ENCODE assay signal across 8 mouse cellular contexts in the genomic region with DNA sequence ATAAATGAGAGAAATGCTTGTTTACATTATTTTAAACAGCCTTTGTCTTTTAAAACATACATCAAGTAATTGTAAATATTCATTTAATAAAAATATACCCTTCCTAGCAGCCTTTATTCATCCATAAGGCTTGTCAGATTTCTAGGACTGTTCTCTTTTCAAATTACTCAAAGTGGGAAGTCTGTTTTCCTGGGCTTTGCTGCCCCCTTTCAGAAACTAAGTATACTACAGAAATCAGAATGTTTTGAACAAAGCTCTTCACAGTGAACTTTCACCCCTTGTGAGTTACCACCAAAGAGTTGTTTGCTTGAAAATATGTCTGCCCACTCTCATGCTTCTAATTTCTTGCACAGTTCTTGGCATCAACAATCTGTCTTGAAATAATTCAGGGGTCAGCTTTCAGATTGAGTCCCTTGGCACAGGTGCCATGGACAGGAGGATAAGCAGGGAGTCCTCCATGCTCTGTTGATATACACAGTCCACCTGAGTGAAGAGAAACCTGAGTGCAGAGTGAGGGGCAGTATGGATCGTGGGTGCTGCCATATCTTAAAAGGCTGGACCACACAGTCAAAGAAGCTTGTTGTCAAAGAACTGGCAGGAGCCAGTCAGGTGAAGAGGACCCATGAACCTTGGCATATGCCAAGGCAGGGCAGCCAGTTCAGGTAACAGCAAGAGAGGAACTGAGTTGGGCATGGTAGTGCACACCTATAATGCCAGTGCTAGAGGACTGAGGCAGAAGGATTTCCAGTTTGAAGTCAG. TPM values are rescaled to one million over a fixed set of nuclear protein-coding genes. Genes with fewer than 3 reads are reported as not detected.
DNase-seq lines count a peak whose midpoint lies in the region; ATAC-seq lines count a peak whose summit lies in the region.

No protein-coding gene starts in this region.

- peak; percentile 46 for ATAC-seq in granulocyte monocyte progenitor cell, adult 5-6 weeks (replicated peaks; ENCODE audit: poor library complexity, severe bottlenecking)
- no peak for ATAC-seq in inflammation-experienced regulatory T-cells, adult 6 months

- DNase-seq in cerebellum, postnatal 25 days, result peak; percentile 14 to 19
- no peak for DNase-seq in cerebellum, adult 18-20 months
- DNase-seq in lung, postnatal 10 days, result peak; percentile 50
- DNase-seq in lung, adult 18-20 months, result no peak
- DNase-seq in lung, postnatal 25 days (ENCODE audit: low spot score), result peak; percentile 25
- DNase-seq in gastrocnemius, postnatal 4 days (ENCODE audit: low spot score in 2 of 2), result no peak

RNA-seq across cellular contexts. Expression of a gene that starts 47.9 kb away (rescaled TPM):
- 213 and 218 TPM in 2 replicates for total RNA-seq in granulocyte monocyte progenitor cell, adult 5-6 weeks (2014; fragmentation: Nextera tagmentation)
- 254 and 282 TPM in 2 replicates for total RNA-seq in granulocyte monocyte progenitor cell, adult 5-6 weeks (2017)
- 100 to 1,000 TPM; 109 to 130 TPM for total RNA-seq in gastrocnemius, postnatal 4 days (2021)
- 100 to 1,000 TPM; 408 to 502 (median 410) TPM for polyA plus RNA-seq in inflammation-experienced regulatory T-cells, adult 6 months (2017; shearing (Covaris generic))

RNA-seq across cellular contexts. Expression of a gene that starts 53.2 kb away (rescaled TPM):
- 99.4 and 128 TPM in 2 replicates for total RNA-seq in granulocyte monocyte progenitor cell, adult 5-6 weeks (2014; fragmentation: Nextera tagmentation)
- total RNA-seq in granulocyte monocyte progenitor cell, adult 5-6 weeks (2017), result 77.5 and 82.6 TPM in 2 replicates
- total RNA-seq in gastrocnemius, postnatal 4 days (2021), result 10 to 100 TPM; 26.3 to 29.3 TPM
- 100 to 1,000 TPM; 141 to 193 (median 187) TPM for polyA plus RNA-seq in inflammation-experienced regulatory T-cells, adult 6 months (2017; shearing (Covaris generic))

Comparison
In these comparisons a context has a peak if more than half of its experiments do, and no peak if none do; other contexts are left out.
1. DNase-seq: peak in cerebellum, postnatal 25 days (2 of 2), lung, postnatal 10 days (single experiment) and lung, postnatal 25 days (single experiment); none in cerebellum, adult 18-20 months (0 of 2), lung, adult 18-20 months (0 of 2) and gastrocnemius, postnatal 4 days (0 of 2).